Mouse (Mus musculus) neural tube, embryonic 14.5 days (tissue): ENCODE measurements at regions not wholly inside any gene's neighbourhood (a gene's known extent, or its start where the extent isn't known, plus 50 kb on each side); places are given as distances from the start of the nearest gene placed in this dataset.

Experiments
- ATAC-seq: fragments of 200-750 bp; cut with Nextera tagmentation; 2 replicates; pipeline ENCODE4 v1.8.0; 2017; ENCODE audit warnings: low read depth, mild to moderate bottlenecking, moderate TSS enrichment, moderate library complexity
- H3K27ac ChIP-seq: fragments of 300-500 bp; sonication (generic); 2 replicates; pipeline ENCODE4 v1.5.1; 2014; ENCODE audit warnings: low read depth, mild to moderate bottlenecking, control low read depth, low read length, moderate library complexity, mixed read lengths
- H3K27me3 ChIP-seq: fragments of 300-500 bp; sonication (generic); 2 replicates; pipeline ENCODE4 v1.6.1; 2014; ENCODE audit warnings: low read length; ENCODE audit not compliant: control insufficient read depth, insufficient read depth
- H3K36me3 ChIP-seq: fragments of 300-500 bp; sonication (generic); 2 replicates; pipeline ENCODE4 v1.6.1; 2014; ENCODE audit warnings: low read length, mixed read lengths; ENCODE audit not compliant: control insufficient read depth, insufficient read depth
- H3K4me1 ChIP-seq: fragments of 300-500 bp; sonication (generic); 2 replicates; pipeline ENCODE4 v1.6.1; 2014; ENCODE audit warnings: low read length; ENCODE audit not compliant: control insufficient read depth, insufficient read depth
- H3K4me2 ChIP-seq: fragments of 300-500 bp; sonication (generic); 2 replicates; pipeline ENCODE4 v1.6.1; 2014; ENCODE audit warnings: mild to moderate bottlenecking, low read depth, low read length, control low read depth
- H3K4me3 ChIP-seq: fragments of 300-500 bp; sonication (generic); 2 replicates; pipeline ENCODE4 v1.5.1; 2014; ENCODE audit warnings: low read depth, low read length, control low read depth, mixed read lengths
- H3K9ac ChIP-seq: fragments of 300-500 bp; sonication (generic); replicated peaks from 2 replicates; pipeline ENCODE4 v1.6.1; 2014; ENCODE audit warnings: low read depth, mild to moderate bottlenecking, control low read depth, low read length, mixed read lengths
- H3K9me3 ChIP-seq: fragments of 300-500 bp; sonication (generic); 2 replicates; pipeline ENCODE4 v1.6.1; 2016; ENCODE audit warnings: low read length; ENCODE audit not compliant: control insufficient read depth
- WGBS: fragments of 180-500 bp; shearing (Covaris S2); extraction: QIAGEN DNeasy Blood & Tissue Kit; methylation state at CpG from one replicate; pipeline ENCODE4 v1.1.7; 2014; 5-methylcytosine and 5-hydroxymethylcytosine counted together

DNA sequence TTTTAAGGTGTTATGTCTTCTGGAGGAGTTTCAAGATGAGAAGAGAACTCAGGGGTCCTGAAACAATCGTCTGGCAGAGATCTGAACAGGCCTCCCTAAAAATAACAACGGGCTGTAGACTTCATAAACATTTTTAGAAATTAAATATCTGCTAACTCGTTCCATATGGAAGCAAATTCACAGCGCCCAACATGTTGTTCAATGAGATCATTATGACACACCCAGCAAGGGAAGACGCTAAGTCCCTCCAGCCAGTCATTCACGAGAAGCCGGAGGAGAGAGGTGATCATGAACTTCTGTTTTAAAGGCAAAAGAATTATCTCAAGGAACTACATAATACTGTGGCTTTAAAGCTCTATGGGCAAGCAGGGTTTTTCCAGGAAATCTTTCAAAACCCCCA is 334.8 kb downstream of the Efna5 start:
- H3K9ac ChIP-seq: no peak overlapping the region
- no peak overlapping the region for H3K27ac ChIP-seq
- 91% methylated on average over 7 of the region's 7 CpGs for WGBS
- no peaks in the 10 kb centered on the region for H3K27me3 ChIP-seq
- H3K9me3 ChIP-seq: no peaks in the 10 kb centered on the region
- H3K4me3 ChIP-seq: no peak overlapping the region
- no peak for ATAC-seq
- H3K4me1 ChIP-seq: no peaks in the 10 kb centered on the region
- no peak overlapping the region for H3K4me2 ChIP-seq
- no peaks in the 10 kb centered on the region for H3K36me3 ChIP-seq

DNA sequence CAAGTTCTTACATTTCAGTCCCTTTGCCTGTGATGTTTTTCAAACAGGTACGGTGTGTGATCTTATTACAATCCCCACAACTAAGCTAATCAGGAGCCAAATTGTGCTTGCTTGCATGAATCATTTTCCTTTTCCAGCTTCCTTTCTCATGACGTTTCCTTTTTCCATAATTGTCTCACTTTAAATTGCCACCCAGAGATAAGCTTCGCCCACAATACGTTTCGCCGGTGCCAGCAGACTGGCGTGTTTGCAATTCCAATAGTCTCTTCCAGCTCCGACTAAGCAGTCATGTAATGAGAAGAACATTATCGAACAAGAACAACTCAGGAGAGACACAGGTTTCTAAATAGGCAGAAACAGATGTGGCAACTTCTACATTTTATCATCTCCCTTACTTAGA is 335.8 kb downstream of the Efna5 start:
- H3K9me3 ChIP-seq: no peaks in the 10 kb centered on the region
- H3K27me3 ChIP-seq: no peaks in the 10 kb centered on the region
- WGBS: 56% methylated on average over 9 of the region's 9 CpGs
- ATAC-seq: no peak
- H3K36me3 ChIP-seq: no peaks in the 10 kb centered on the region
- H3K9ac ChIP-seq: no peak overlapping the region
- no peak overlapping the region for H3K27ac ChIP-seq
- no peak overlapping the region for H3K4me3 ChIP-seq
- no peaks in the 10 kb centered on the region for H3K4me1 ChIP-seq
- H3K4me2 ChIP-seq: no peak overlapping the region

DNA sequence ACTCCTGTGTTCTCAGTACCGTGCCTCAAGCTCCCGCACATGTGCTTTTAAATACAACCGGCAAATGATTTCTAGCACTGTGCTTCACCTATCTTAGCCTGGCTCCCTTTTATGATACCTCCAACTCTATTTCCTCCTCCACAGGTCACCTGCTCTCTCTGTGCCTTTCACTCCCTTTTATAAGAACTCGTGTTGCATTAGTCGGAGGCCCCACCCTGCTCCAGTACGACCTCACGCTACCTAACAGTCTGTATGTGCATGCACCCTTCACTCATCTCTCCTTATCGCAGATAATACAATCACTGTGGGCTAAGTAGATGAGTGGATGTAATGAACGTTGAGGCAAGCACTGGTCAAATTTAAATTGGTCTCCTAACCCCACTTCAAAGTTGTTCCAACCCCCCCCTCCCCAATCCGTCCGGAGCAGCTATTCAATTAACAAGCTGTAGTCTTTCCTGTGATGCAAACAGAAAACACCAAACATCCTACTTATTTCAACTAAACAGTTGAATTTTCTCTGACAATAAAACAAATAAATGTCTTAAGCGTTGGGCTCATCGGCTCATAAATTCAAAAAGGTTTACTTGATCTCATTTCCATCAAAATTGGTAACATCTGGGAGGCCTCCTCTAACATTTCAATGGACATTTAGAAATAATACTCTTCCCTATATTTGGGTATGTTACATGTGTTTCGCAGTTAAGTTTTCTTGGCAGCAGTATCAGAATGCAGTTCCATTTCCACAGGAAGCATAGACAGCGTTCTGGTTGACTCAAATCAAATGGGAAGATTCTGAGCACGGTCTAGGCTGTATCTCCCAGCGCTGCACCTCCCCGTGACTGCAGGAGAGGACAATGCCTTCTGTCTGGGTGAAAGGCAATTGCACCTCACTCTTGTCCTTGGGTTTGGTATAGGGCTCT is 337.8 kb downstream of the Efna5 start:
- WGBS: 86% methylated on average over 18 of the region's 18 CpGs
- ATAC-seq: no peak
- Histone ChIP-seq H3K36me3 (no peaks in the 10 kb centered on the region), H3K4me2 (no peak overlapping the region), H3K9me3 (no peaks in the 10 kb centered on the region), H3K27me3 (no peaks in the 10 kb centered on the region), H3K27ac (no peak overlapping the region), H3K4me1 (no peaks in the 10 kb centered on the region), H3K4me3 (no peak overlapping the region), H3K9ac (no peak overlapping the region)

DNA sequence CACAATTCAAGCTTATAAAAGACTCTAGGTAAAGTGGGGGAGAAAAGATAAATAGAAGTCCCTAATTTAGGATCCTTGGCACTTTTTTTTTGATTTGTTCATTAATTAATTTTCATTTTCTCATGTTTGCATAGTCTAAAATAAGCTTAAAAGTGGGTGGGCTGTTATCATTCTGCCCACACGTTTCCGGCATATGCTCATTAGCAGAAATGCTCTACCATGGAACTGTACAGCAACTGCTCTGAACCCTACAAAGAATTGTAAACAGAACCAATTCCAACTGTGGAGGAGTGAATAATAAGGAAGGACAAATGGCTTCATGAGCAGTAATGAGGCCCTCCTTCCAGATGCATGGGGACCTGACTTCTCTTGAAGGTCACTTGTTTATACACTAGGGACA is 351.2 kb downstream of the Efna5 start:
- Histone ChIP-seq H3K27me3 (no peaks in the 10 kb centered on the region), H3K36me3 (no peaks in the 10 kb centered on the region), H3K27ac (no peak overlapping the region), H3K4me1 (no peaks in the 10 kb centered on the region), H3K4me2 (no peak overlapping the region), H3K4me3 (no peak overlapping the region), H3K9me3 (no peaks in the 10 kb centered on the region), H3K9ac (no peak overlapping the region)
- ATAC-seq: no peak
- WGBS: 92% methylated on average over 2 of the region's 2 CpGs

DNA sequence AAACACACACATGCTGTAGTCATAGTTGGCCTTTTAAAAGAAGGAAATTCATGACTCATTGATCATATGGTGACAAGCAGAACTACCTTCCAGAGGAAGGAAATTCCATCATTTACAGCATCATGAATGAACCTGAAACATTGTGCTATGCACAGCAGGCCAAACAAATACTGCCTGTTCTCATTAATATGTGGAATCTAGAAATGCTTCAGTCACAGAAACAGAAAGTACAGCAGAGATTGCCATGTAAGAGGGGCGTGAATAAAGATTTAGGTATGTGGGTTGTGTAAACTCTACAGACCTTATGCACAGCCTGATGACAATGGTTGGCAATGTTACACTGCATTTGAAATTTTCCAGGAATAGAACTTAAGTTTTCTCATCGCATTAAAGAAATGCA is 353.6 kb downstream of the Efna5 start:
- H3K4me2 ChIP-seq: no peak overlapping the region
- 92% methylated on average over 2 of the region's 2 CpGs for WGBS
- no peaks in the 10 kb centered on the region for H3K4me1 ChIP-seq
- H3K9ac ChIP-seq: no peak overlapping the region
- H3K4me3 ChIP-seq: no peak overlapping the region
- H3K27ac ChIP-seq: no peak overlapping the region
- H3K9me3 ChIP-seq: no peaks in the 10 kb centered on the region
- ATAC-seq: no peak
- no peaks in the 10 kb centered on the region for H3K27me3 ChIP-seq
- no peaks in the 10 kb centered on the region for H3K36me3 ChIP-seq

DNA sequence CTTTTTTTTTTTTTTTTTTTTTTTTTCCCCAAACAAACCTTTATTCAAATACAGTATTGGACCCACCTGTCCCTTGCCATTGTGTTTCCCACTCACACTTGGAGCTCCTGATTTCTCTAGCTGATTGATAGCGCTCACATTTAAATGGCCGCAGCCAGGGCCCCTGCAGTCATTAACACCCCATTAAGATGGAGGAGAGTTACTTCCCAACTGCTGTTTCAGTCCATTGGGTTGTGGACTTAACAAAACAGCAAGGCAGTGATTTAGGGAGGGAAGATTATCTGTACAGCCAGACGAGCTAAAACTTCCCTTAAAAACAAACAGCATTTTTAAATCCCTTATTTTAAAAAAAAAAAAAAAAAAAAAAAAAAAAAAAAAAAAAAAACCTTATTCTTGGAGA is 367.5 kb downstream of the Efna5 start:
- no peak for ATAC-seq
- Histone ChIP-seq H3K36me3 (no peaks in the 10 kb centered on the region), H3K27me3 (no peaks in the 10 kb centered on the region), H3K4me3 (no peak overlapping the region), H3K4me1 (no peaks in the 10 kb centered on the region), H3K9me3 (no peaks in the 10 kb centered on the region; the same call in 1 of the 2 replicates), H3K9ac (no peak overlapping the region), H3K4me2 (no peak overlapping the region), H3K27ac (no peak overlapping the region)
- WGBS: 15% methylated on average over 3 of the region's 3 CpGs

DNA sequence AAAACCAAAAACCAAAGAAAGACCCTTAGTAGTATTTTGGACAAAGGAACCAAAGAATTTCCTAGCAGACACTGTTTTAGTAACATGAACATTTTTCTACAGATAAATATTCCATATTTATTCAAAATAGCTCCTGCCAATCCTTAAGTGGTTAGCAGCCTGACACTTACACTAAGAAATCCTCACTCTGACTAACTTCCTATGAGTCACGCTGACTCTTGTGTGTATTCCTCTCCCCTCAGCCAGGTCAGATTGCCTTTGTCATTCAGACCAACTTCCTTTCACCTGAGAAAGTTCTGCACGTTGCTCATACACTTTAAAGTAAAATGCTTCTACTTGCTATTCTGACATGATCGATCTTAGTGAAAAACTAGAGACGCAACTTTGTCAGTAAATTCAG is 370.9 kb downstream of the Efna5 start:
- Histone ChIP-seq H3K9ac (no peak overlapping the region), H3K4me2 (no peak overlapping the region), H3K4me3 (no peak overlapping the region), H3K36me3 (no peaks in the 10 kb centered on the region), H3K9me3 (no peaks in the 10 kb centered on the region), H3K4me1 (no peaks in the 10 kb centered on the region), H3K27me3 (no peaks in the 10 kb centered on the region), H3K27ac (no peak overlapping the region)
- ATAC-seq: no peak
- 93% methylated on average over 4 of the region's 4 CpGs for WGBS

DNA sequence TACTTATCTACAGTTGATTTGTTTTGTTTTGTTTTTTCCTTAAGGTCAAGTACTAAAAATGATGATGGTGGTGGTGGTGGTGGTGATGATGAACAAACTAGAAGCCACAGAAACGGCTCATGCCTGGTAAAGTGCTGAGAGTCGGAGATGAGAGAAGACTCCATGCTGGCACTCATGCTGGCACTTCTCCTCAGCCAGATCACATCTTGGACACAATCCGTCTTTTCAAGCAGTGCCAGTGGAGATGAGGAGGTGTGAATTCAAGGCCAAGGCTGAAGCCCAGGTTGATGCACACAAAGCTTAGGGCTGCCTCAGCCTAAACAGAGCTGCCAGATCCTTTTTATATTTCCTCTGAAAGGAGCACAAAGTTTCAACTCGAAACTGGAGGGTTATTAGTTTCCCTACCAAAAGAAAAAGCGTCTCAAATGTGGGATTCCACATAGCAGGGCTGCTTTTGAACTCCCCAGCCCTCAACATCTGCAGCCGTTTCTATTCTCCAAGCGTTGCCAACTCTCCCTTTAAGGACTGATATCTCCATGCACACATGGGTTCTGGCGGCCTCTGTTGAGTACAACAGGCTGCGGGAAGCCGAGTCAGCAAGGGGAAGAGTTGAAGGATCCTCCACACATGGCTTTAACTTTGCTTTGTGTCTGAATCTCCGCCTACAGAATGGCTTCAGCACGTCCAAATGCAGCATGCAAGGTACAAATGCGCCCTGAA is 373.2 kb downstream of the Efna5 start:
- no peak overlapping the region for H3K4me2 ChIP-seq
- H3K4me1 ChIP-seq: no peaks in the 10 kb centered on the region
- ATAC-seq: no peak
- no peak overlapping the region for H3K9ac ChIP-seq
- no peaks in the 10 kb centered on the region for H3K27me3 ChIP-seq
- no peak overlapping the region for H3K27ac ChIP-seq
- H3K36me3 ChIP-seq: no peaks in the 10 kb centered on the region
- no peak overlapping the region for H3K4me3 ChIP-seq
- WGBS: 83% methylated on average over 13 of the region's 13 CpGs
- H3K9me3 ChIP-seq: no peaks in the 10 kb centered on the region

DNA sequence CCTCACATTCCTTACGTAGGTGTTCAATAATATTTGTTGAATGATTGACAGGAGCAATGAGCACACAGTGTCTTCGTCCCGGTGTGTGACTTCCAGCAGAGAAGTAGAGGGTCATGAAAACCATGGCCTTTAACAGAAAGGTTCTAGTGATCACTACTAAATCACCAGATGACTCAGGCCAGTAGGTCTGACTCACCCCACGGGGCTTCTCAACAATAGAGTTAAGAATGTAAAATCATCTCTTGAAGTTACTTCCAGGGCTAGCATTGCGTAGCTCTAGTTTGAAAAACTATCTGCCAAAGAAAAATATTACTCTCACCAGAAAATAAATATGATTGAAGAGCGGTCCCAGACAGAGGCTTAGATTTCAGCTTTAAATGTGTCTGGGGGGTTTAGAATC is 376.4 kb downstream of the Efna5 start:
- no peaks in the 10 kb centered on the region for H3K36me3 ChIP-seq
- 69% methylated on average over 6 of the region's 6 CpGs for WGBS
- H3K4me3 ChIP-seq: no peak overlapping the region
- no peak for ATAC-seq
- no peak overlapping the region for H3K4me2 ChIP-seq
- H3K9me3 ChIP-seq: no peaks in the 10 kb centered on the region
- no peaks in the 10 kb centered on the region for H3K27me3 ChIP-seq
- H3K27ac ChIP-seq: no peak overlapping the region
- H3K9ac ChIP-seq: no peak overlapping the region
- no peaks in the 10 kb centered on the region for H3K4me1 ChIP-seq
